Mouse (Mus musculus): Measurements from ENCODE around the gene Ankmy1.

The Ankmy1 gene

DNA sequence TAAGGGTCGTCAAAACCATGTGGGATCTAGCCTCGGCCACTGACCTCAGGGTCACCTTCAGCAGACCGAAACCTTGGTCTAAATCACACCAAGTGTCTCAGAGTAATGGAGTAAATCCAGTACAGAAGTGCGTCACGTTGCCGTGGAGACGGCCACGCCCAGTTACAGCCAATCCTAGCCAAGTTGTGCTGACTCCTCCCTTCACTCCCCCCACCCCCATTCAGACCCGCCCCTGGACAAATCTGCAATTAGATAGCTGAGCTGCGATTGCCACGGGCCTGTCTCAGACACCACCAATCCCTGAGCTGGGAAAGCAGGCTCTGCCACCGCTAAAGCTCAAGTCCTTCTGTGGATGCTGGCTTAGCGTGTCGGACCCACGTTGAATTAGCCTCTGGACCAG, at the start of gene Ankmy1:
TSS of gene Ankmy1 (minus strand) at position 121 of the 400 bp plus-strand sequence.
- DNase-seq (ENCODE audit: low spot score): peak; percentile 44

DNA sequence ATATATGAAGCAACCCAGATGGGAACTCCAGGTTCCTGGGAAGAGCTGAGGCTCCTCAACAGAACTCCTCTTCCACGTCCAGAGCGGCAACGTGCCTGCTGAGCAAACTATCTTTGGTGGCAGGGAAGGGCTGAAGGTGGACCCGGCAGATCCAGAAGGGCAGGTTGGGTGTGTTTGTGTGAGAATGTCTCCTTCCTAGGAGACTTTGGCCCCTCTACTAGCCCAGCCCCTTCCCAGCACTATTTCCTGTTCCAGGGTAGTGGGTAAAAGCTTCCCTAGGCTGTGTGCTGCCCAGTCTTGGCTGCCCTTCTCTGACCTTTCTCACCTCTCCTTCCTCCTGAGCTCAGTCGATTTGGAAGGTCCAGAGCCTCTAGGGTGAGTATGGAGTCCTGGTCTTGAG, 47.9 kb upstream of the Ankmy1 start, which contains the start of gene Gpr35:
TSS of gene Gpr35 (plus strand) at position 259 of the 400 bp plus-strand sequence.
- DNase-seq (ENCODE audit: low spot score): no peak

DNA sequence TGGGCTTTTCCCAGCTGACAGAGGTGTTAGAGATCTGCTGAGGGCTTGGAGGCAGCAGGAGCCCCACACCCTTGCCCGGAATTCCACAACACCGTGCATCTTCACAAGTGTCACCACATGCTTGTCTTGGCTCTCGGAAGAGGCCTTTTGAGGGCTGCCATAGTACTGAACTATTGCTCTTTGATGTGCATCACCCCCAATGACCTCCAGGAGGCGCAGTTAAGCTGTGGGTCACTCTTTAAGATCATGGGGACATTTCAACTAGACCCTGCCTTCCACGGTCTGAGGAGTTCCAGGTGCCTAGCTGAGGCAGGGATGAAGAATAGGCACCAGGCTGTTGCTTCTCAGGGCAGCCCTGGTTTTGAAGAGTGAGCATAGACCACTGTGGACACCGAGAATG, 46.7 kb upstream of the Ankmy1 start:
- DNase-seq (ENCODE audit: low spot score): no peak

DNA sequence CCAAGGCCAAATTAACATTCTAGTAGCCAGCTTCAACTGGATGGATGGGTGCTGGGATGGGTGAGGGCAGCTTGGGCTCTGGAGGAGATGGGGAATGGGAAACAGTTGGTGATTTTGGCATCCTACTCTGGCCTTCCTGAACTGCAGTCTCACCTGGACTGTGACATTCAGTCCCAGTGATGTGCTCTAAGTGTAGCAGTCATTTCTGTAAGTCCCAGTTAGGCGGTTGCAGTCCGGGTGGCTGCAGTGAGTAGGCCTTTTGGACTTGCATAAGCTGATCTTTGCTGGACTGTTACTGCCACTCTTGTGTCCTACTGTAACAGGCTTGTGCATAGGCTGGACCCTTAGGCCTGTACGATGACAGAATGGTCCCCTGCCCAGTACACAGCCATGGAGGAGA, 45.3 kb upstream of the Ankmy1 start:
- no peak for DNase-seq (ENCODE audit: low spot score)

DNA sequence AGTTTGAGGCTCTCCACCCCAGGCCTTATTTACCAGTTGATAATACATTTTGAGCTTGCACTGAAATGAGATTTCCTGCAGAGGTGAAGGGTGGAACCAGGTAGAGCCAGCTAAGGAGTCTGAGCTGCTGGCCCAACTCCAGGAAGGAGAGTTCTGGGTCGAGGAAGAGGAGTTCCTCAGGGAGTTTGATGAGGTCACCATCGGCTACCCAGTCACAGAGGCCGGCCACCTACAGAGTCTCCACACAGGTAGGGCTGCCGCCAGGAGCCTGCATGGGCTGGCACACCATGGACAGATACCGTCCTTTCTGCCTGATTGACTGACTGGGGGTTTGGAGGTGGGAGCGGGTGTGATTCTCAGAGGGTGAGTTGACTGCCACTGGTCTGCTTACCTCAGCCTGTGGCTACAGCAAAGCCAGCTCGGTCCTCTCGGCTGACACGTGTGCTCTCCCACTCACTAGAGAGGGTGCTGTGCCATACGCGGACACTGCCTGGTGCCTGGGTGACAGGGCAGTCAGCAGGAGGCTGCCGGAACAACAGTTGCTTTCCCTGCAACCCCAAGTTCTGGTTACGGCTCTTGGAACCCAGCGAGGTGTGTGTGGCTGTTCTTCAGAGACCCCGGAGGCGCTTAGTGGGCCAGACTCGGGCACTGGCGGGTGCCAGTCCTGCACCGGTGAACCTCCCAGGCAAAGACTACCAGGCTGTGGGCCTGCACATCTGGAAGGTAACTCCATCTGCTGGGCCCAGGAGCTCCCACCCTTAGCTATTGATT, 40.7 kb upstream of the Ankmy1 start:
- no peak for DNase-seq (ENCODE audit: low spot score)

DNA sequence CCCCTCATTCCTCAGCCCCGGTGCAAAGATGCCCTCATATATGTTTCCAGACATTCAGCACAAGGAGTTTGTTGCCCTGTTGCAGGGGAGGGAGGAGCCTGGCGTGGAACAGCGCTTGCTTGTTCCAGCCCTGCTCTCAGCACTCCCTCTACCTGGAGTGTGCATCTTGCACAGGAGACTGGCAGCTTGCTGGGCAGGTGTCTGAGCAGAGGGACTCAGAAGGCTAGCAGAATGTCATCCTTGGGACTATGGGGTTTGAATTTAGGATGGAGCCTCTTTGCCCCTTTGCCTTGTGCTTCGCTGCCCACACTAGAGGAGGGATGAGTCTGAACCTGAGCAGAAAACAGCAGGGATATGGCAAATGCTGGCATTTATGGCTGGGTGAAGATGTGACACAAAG, 37.0 kb upstream of the Ankmy1 start:
- DNase-seq (ENCODE audit: low spot score): no peak

DNA sequence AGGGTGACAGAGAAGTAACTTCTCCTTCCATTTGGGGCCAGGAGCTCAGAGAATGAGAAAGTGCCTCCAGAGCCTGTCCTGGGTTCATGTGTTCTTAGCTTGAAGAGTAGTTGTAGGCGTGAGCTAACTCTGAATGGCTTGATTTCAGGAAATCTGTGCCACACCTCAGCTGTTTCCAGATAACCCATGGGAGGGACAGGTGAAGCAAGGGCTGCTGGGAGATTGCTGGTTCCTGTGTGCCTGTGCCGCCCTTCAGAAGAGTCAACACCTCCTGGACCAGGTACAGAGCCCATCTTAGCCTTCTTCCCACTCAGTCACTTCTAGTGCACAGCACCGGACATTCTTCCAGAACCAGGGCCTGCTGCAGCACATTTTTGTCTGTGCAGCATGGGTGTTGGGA, 35.1 kb upstream of the Ankmy1 start:
- DNase-seq (ENCODE audit: low spot score): no peak

DNA sequence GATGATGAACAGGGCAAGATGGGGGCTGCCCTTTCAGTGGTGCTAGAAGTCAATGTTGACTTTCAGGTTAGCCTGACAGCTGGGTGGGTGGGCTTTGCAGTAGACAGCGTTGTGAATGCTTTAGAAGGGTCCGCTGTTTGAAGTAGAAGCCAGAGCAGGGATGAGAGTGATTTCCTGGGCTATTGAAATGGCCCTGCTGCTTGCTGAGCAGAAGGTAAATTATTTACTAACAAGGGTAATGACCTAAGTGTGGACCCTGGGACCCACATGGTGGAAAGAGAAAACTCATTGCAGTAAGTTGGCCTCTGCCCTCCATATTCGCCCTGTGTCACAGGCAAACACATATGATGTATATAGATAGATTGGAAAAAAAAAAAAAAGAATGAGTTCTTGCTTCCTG, 33.8 kb upstream of the Ankmy1 start:
- no peak for DNase-seq (ENCODE audit: low spot score)

DNA sequence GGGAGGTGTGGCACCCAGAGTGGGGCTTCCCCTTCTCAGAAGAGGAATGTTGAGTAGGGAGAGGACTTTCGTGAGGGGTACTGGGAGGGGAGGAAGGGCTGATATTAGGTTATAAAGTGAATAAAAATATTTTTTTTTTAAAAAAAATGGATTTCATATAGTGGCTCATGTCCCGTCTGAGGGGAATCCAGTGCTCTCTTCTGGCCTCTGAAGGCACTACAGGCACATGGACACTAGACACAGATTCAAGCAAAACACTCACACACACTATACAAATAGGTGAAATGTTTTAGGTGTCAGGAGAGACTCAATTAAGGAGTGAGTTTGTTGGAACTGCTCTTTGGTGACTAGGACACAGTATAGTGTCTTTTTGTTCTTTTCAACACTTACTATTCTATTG, 33.3 kb upstream of the Ankmy1 start:
- DNase-seq (ENCODE audit: low spot score): no peak

DNA sequence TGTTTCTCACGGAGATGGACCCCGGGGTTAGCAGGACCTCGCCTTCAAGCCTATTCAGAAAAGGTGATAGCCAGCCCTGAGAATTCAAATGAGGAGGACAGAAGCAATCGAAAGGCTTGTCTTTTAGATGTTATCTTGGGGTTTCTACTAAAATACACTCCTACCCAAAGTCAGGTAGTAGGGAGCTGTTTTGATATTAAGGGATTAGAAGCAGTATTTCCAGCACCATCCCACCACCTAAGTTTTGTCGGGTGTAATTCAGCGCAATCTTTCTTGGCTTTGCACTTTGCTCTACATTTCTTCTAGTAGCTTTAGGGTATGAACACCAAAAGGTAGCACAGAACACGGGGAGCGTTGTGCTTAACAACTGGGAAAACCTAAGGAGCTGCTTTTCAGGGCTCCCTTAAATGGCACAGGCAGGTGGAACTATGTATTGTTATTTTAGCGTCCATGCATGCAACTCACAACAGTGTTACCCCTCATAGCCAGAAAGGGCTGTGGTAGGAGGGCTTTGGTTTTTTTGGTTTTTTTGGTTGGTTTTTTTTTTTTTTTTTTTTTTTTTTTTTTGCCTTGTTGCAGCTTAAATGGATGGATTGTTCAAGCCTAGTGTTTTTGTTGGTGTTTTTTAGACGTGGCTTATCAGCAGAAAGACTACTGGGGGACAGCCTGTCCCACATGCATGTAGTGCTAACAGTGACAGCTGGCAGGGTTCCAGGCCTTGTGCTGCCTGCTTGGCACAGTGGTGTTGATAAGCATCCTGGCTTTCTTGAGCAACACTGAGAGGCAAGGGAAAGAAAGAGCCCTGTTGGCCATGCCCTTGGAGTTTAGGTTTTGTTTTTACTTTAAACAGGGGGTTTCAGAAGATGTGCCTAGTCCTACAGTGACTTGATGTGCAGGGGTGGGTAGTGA, 32.6 kb upstream of the Ankmy1 start:
- DNase-seq (ENCODE audit: low spot score): peak; percentile 39

DNA sequence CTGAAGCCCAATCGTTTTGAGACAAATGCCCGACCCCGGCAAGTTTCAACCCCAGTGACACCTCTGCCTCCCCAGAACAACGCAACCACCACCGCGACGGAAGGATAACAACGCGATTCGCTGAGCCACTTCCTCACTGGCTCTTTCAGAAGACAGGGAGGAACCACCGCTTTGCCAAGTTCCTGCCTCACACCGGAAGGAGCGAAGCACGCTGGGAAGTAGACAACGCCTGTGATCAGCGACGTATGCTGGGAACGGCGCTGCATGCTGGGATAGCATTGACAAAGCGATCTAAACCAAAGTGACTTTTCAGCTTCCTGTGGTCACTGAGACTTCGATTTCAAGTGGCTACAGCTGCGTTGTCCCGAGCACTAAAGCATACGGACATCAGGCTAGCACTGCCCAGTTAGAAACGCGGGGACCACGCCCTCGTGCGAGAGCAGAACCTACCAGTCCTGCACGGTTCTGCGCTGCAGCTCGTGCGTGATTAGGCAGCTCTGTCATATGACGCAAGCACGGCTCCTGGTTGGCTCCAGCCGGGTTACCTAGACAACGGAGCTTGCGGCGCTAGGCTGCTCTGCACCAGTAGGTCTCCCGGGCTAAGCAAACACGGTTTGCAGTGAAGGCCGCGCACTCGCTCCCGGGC, 31.6 kb upstream of the Ankmy1 start, which contains the start of gene Capn10:
TSS of gene Capn10 (plus strand) at position 195 of the 646 bp plus-strand sequence.
- DNase-seq (ENCODE audit: low spot score): peak; percentile 79

DNA sequence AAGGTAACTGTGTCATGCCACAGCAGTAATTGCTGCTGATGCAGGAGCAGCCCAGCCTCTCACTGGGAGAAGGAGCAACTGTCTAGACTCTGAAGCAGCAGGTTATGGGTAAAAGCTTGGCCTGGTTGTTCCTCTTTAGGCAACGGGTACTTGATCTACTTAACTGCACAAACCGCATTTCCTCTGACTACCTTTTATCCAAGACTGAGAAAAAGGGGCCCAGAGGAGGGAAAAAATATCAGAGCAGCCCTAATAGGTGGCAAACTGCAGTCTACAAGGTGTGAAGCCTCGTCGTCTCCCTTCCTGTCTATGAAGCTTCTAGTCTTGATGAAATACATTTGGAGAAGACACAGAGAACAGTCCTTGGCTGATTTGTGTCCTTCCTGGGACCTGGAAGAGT, 30.9 kb upstream of the Ankmy1 start:
- no peak for DNase-seq (ENCODE audit: low spot score)

DNA sequence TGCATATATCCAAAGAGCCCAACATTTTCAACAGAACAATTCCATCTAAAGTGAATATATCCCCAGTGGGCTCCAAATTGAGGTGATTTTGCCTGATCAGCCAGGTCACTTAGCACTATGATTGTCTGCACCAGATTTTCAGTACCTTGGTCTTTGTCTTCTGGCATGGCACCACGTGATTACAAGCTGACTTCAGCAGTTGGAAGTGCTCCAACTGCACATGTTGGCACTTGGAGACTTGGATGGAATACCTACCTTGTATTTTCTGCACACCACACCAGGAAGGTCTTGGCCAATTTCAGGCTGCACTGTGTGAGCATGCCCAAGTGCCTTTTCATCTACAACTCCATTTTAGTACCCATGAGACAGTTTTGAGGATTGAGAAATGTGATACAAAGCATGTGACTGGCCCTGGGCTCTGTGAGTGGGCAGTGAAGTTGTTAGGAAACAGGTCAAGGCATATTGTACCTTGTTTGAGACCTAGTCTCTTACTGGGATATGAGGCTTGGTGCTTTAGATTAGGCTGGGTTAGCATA, 27.5 kb upstream of the Ankmy1 start:
- no peak for DNase-seq (ENCODE audit: low spot score)

DNA sequence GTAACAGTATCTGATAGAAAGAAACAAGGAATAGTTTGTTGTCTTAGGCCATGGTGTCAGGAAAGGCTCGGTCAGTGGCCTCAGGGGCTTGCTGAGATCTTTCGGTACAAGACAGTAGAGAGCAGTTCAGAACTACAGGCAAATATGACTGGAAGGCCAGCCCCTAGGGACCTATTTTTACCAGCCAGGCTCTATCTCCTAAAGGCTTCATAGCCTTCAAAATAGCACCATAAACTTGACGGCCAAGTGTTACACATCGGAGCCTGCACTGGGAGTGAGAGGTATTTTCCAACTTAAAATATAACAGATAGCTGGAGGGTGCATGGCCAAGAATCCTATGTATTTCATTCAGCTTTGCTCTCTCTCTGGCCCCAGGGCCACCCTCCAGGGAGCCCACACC, 18.8 kb upstream of the Ankmy1 start:
- DNase-seq (ENCODE audit: low spot score): no peak

DNA sequence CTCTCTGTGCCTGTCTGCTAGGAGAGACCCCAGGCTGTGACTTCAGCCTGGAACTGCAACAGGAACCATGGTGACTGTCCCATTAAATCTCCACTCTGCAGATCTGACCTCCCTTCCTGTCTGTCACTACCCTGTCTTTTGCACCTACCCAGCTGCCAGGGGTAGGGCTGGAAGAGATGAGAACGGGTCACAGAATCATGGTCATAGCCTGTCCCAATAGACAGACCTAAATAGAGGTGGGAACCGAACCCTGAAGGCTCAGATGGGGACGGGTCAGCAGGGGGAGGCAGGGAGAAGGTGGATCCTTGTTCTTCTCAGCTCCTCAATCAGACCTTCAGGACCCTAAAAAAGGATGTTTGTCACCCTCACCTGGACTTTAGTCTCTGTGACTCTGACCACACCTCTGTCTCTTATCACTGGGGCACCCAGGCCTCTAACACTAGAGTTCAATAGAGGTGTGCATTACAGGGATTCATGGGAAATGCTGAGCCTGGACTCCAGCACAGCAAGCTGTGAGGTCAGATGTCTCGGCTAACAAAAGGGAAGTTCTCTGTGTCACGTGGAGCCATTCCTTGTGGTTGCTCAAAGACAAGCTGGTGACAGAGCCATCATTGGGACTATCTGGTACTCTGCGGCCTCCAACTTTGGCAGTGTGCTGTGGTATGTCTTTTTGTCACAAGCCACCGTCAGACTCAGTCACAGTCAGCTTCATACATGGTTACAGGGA, 17.9 kb upstream of the Ankmy1 start:
- no peak for DNase-seq (ENCODE audit: low spot score)

DNA sequence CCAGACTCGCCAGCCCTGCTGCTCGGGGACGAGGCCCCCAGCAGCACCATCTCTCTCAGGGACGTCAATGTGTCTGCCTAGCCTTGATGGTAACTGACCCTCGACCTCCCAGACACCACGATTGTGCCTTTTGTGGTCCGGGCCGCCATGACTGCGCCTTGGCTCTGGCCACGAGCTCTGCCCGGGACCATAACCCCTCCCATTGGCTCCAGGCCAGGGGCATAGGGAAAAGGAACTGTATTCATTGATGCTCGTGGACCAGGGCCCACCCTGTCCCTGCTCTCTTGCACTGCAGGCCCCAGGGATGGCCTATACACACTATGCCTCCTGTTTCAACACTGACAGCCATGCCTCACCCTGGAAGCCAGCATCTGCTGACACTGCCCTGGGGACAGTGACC, 17.1 kb upstream of the Ankmy1 start:
- DNase-seq (ENCODE audit: low spot score): no peak

DNA sequence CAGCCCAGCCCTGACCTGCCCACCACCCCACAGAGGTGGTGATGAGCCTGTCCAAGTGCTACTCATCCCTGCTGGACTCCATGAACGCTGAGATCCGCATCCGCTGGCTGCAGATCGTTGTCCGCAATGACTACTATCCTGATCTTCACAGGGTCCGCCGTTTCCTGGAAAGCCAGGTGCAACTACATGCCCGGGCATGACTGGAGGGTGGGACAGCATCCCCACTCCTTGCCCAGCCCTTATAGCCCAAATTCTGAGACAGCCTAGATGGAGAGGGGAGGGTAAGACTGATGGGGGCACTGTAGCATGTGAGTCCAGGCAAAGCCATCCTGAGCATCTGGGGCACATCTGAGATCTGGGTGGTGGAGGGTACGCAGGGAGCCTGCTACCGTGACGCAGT, 16.4 kb upstream of the Ankmy1 start:
- DNase-seq (ENCODE audit: low spot score): no peak

DNA sequence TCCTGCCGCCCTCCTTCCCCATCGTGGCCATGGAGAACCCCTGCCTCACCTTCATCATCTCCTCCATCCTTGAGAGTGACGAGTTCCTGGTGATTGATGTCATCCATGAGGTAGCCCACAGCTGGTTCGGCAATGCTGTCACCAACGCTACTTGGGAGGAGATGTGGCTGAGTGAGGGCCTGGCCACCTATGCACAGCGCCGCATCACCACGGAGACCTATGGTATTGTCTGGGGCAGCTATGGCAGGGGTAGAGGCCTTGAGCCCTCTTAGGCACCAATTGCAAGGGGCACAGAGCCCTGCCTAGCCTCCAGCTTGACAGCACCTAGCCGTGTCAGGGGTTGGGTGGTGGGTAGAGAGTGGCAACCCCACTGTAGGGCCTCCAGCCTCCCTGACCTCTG, 14.0 kb upstream of the Ankmy1 start:
- DNase-seq (ENCODE audit: low spot score): no peak

DNA sequence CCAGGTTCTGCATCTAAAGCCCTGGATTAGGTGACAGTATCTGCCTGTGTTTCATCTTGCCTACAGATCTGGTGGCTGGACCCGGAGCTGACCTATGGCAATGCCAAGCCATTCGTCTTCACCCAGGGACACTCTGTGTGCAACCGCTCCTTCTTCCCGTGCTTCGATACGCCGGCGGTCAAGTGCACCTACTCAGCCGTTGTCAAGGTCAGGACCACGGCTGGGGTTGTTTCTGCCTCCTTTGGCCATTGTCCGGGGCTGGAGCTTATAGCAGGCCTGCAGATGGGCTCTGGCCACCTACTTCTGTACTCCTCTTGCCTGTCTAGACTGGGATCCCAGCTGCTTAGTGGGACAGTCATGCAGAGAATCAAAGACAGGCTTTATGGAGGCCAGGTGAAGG, 12.3 kb upstream of the Ankmy1 start:
- no peak for DNase-seq (ENCODE audit: low spot score)

DNA sequence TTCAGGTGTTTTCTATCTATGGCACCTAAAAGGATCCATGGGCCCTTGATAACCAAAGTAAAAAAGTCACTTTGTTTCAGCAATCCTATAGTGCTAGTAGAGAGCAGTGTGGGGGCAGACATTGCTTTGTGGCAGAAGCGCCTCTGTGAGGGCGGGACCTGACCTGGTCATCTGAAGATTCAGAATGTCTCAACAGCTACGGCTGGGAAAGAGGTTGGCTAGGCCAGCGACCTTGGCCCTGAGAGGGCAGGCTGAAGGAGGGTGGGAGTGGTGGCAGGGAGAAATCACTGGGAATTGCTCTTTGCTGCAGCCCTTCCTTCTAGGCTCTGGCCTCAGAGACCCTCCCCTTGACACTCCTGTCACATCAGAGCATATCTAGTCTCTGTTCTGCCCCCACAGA, 11.5 kb upstream of the Ankmy1 start:
- no peak for DNase-seq (ENCODE audit: low spot score)

DNA sequence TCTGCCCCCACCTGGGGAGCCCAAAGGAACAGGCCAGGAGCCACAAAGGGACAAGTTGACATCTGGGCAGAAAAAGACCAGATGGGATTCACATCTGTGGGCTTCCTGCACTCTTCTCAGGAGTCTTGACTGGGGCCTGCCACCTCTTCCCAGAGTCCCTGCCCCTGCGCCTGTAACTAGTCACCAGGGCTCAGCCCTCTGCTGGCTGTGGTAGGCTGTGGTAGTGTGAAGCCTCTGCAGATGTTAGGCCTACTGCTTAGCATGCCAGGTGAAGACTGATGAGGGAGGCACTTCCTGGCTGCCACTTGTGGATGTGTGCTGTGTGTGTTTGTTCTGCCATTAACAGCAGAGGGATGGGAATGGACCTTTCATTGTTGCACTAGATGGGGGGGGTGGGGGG, 9.6 kb upstream of the Ankmy1 start:
- DNase-seq (ENCODE audit: low spot score): no peak

DNA sequence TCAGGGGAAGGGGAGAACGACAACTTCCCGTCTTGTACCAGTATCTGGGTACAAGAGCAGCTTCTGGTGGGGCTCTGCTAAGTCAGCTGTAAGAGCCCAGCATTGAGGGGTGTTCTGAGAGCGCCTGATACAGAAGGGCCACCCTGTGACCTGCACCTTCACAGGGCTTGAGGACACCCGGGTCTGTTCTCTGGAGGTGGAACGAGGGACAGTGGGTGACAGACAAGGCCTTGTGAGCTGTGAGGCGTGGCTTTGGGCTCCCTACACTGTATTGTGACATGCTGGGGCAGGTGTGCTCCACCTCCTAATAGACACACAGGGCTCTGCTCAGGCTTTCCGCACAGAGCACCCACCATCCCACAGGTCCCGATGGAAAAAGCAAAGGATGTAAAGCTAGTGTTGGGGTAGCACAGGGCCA, 9.0 kb upstream of the Ankmy1 start:
- DNase-seq (ENCODE audit: low spot score): no peak

Data from urinary bladder, postnatal 25 days (tissue).